Mouse (Mus musculus): ENCODE measurements around the gene Cdk20.
"Not testable (repeated sequence)": the region's sequence is repeated elsewhere in the genome, so short reads cannot be mapped to it uniquely, and the experiment has no call there.

Gene Cdk20

GRCm38 (mm10) chr13:64424347-64424746 lies 7.8 kb upstream of the Cdk20 start:
- DNase-seq = no peak

- DNase-seq = no peak
Observed at GRCm38 (mm10) chr13:64425280-64425679, 6.8 kb upstream of the Cdk20 start.

- peak; percentile 21 to 25 for DNase-seq
Observed at GRCm38 (mm10) chr13:64429328-64429727, 2.8 kb upstream of the Cdk20 start.

- DNase-seq = no peak
Observed at GRCm38 (mm10) chr13:64437801-64438200, 5.7 kb downstream of the Cdk20 start.

GRCm38 (mm10) chr13:64438863-64439452 lies 6.8 kb downstream of the Cdk20 start:
- DNase-seq = peak; percentile 88 to 92

- no peak for DNase-seq
Observed at GRCm38 (mm10) chr13:64439471-64439870, 7.4 kb downstream of the Cdk20 start.

GRCm38 (mm10) chr13:64440592-64440991 lies 8.5 kb downstream of the Cdk20 start:
- DNase-seq = no peak

GRCm38 (mm10) chr13:64443263-64443894 lies 11.3 kb downstream of the Cdk20 start:
- DNase-seq = peak; percentile 83 to 88

GRCm38 (mm10) chr13:64445254-64445920 lies 13.3 kb downstream of the Cdk20 start:
- DNase-seq = no peak

GRCm38 (mm10) chr13:64447947-64448346 lies 15.8 kb downstream of the Cdk20 start:
- DNase-seq = peak; percentile 67 to 82

GRCm38 (mm10) chr13:64448729-64449128 lies 16.6 kb downstream of the Cdk20 start:
- no peak for DNase-seq

GRCm38 (mm10) chr13:64450001-64450794 lies 18.1 kb downstream of the Cdk20 start:
- no peak for DNase-seq

GRCm38 (mm10) chr13:64457225-64457978 lies 25.3 kb downstream of the Cdk20 start:
- not testable (repeated sequence) for DNase-seq

- peak; percentile 46 to 56 for DNase-seq
Observed at GRCm38 (mm10) chr13:64458181-64458580, 26.1 kb downstream of the Cdk20 start.

GRCm38 (mm10) chr13:64462581-64462980 lies 30.5 kb downstream of the Cdk20 start:
- peak in 1 of 2 experiments; percentile 9 for DNase-seq

GRCm38 (mm10) chr13:64465166-64465565 lies 33.1 kb downstream of the Cdk20 start:
- DNase-seq = peak; percentile 87 to 88

- DNase-seq = peak in 1 of 2 experiments; percentile 39
Observed at GRCm38 (mm10) chr13:64467886-64468285, 35.8 kb downstream of the Cdk20 start.

GRCm38 (mm10) chr13:64477968-64478367 lies 45.9 kb downstream of the Cdk20 start:
- DNase-seq = peak in 1 of 2 experiments; percentile 7

GRCm38 (mm10) chr13:64479960-64480359 lies 47.8 kb downstream of the Cdk20 start:
- DNase-seq = no peak

GRCm38 (mm10) chr13:64489886-64490285 lies 57.8 kb downstream of the Cdk20 start:
- DNase-seq = no peak
